Mouse (Mus musculus): ENCODE data around the gene Npy4r. TPM values are rescaled to one million over a fixed set of nuclear protein-coding genes. Genes with fewer than 3 reads are reported as not detected.

Gene Npy4r
- polyA plus RNA-seq, 1 experiment from 2014 or later = 0.21 TPM

GRCm38 (mm10) chr14:34154601-34155337, 2.5 kb upstream of the Npy4r start:
- Histone ChIP-seq H3K4me2 (no peak overlapping the region), H3K27ac (peak overlapping the region; percentile 22), H3K27me3 (peaks cover 6% of the 10 kb centered on the region; the same call in 1 of the 2 replicates), H3K9me3 (replicated peaks) (no peaks in the 10 kb centered on the region), H3K36me3 (no peaks in the 10 kb centered on the region), H3K9ac (no peak overlapping the region), H3K4me1 (peaks cover 31% of the 10 kb centered on the region), H3K4me3 (replicated peaks) (no peak overlapping the region)
- 47% methylated on average over 9 of the region's 9 CpGs for WGBS
- peak; percentile 62; the same call in 1 of the 2 replicates for ATAC-seq (replicated peaks; ENCODE audit: low FRiP score)

DNA sequence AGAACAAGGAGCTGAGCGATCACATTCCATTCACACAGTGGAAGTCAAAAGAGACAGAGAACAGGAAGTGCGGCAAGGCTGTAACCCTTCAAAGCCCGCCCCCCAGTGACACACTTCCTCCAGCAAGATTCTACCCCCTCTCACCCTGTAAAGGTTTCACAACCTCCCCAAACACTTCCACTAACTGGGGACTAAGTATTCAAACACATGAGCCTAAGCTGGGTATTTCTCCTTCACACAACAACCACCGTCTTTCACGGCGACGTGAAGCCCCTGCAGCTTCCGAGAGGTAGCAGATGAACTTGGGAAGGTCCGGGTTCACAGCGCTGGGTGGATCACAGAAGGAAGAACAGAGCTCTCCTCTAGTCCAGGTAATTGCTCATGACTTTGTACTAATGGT, 9.4 kb downstream of the Npy4r start:
- no peak for ATAC-seq (replicated peaks; ENCODE audit: low FRiP score)
- Histone ChIP-seq H3K4me3 (replicated peaks) (no peak overlapping the region), H3K4me1 (no peaks in the 10 kb centered on the region), H3K4me2 (no peak overlapping the region), H3K9me3 (replicated peaks) (no peaks in the 10 kb centered on the region), H3K36me3 (no peaks in the 10 kb centered on the region), H3K27me3 (no peaks in the 10 kb centered on the region), H3K9ac (no peak overlapping the region), H3K27ac (no peak overlapping the region)
- WGBS = 94% methylated on average over 10 of the region's 10 CpGs

DNA sequence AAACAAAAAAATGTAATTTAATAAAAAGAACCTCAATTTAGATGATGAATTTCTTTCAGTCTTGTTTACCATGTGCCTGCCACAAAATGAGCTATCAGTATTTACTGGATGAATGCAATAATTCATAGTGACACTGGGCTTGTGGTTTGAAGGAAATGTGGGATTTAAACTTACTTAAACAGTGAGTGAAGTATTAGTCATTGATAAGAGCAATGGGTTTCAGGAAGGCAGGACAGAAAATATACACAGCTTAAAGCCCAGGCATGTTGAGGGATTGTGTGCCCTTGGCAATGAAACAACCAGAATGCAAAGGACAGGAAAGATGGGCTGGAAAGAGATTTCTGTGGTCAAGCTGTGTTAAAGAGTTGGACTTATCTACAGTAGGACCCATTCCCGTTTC, 10.0 kb downstream of the Npy4r start:
- H3K9ac ChIP-seq = no peak overlapping the region
- H3K27ac ChIP-seq = no peak overlapping the region
- H3K4me1 ChIP-seq = no peaks in the 10 kb centered on the region
- H3K4me2 ChIP-seq = no peak overlapping the region
- H3K9me3 ChIP-seq (replicated peaks) = no peaks in the 10 kb centered on the region
- 79% methylated on average over 1 of the region's 1 CpGs for WGBS
- H3K36me3 ChIP-seq = no peaks in the 10 kb centered on the region
- H3K4me3 ChIP-seq (replicated peaks) = no peak overlapping the region
- H3K27me3 ChIP-seq = no peaks in the 10 kb centered on the region
- no peak for ATAC-seq (replicated peaks; ENCODE audit: low FRiP score)

DNA sequence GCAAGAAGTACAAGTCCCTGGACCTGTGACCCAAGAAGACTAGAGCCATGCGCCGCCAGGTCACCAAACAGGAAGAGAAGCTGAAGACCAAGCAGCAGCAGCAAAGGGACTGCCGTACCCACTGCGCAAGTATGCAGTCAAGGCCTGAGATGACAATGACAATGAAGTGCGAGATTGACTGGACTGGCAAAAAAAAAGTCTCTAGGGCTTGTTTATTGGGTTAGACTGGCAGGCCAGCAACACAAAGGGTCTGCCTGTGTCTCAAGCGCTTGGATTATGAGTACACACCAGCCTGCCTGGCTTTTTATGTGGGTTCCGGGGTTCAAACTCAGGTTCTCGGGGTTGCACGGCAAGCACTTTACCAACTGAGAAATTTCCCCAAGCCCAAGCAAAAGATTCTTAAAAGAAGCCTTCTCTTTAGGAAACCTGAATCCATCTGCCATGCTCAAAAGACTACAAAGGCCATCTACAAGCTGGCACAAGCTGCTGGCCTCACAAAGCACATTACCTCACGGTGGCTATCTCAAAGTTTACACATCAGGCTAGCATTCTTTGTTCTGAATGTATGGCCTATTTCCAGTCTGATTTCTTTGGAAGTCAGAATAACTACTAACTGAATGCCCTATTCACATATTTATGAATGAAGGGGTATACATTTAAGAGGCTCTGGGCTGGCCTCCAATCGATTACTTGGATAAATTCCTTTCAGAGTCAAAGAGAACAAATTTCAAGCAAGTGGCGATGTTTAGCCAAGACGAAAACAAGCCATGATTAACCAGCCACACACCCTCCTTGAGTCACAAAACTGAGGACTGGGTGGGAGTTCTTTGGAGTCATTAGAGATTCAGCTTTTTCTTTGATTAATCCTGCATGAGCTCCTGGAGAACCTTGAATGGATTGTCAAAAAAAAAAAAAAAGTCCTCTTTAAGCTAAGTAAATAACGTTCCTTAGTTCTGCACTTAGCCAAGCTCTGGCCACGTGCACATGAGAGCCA, 12.3 kb downstream of the Npy4r start:
- no peaks in the 10 kb centered on the region for H3K4me1 ChIP-seq
- no peak for ATAC-seq (replicated peaks; ENCODE audit: low FRiP score)
- H3K9me3 ChIP-seq (replicated peaks) = no peaks in the 10 kb centered on the region
- H3K4me2 ChIP-seq = no peak overlapping the region
- H3K9ac ChIP-seq = no peak overlapping the region
- H3K27me3 ChIP-seq = no peaks in the 10 kb centered on the region
- WGBS = 91% methylated on average over 15 of the region's 15 CpGs
- H3K27ac ChIP-seq = no peak overlapping the region
- H3K36me3 ChIP-seq = no peaks in the 10 kb centered on the region
- no peak overlapping the region for H3K4me3 ChIP-seq (replicated peaks)

GRCm38 (mm10) chr14:34135391-34135790, 16.9 kb downstream of the Npy4r start:
- no peak overlapping the region for H3K4me2 ChIP-seq

GRCm38 (mm10) chr14:34131216-34131615, 21.1 kb downstream of the Npy4r start:
- Histone ChIP-seq H3K4me2 (no peak overlapping the region), H3K9ac (no peak overlapping the region), H3K4me1 (no peaks in the 10 kb centered on the region), H3K4me3 (replicated peaks) (no peak overlapping the region), H3K36me3 (no peaks in the 10 kb centered on the region), H3K9me3 (replicated peaks) (no peaks in the 10 kb centered on the region), H3K27me3 (no peaks in the 10 kb centered on the region), H3K27ac (no peak overlapping the region)
- no peak for ATAC-seq (replicated peaks; ENCODE audit: low FRiP score)
- WGBS = 51% methylated on average over 6 of the region's 6 CpGs

More at GRCm38 (mm10) chr14:34135391-34135790, 16.9 kb downstream of the Npy4r start:
- Histone ChIP-seq H3K27ac (no peak overlapping the region), H3K4me1 (no peaks in the 10 kb centered on the region), H3K9me3 (replicated peaks) (no peaks in the 10 kb centered on the region), H3K4me3 (replicated peaks) (no peak overlapping the region), H3K9ac (no peak overlapping the region), H3K27me3 (no peaks in the 10 kb centered on the region), H3K36me3 (no peaks in the 10 kb centered on the region)
- ATAC-seq (replicated peaks; ENCODE audit: low FRiP score) = no peak

GRCm38 (mm10) chr14:34121691-34122090, 30.6 kb downstream of the Npy4r start:
- H3K9ac ChIP-seq = no peak overlapping the region
- no peak overlapping the region for H3K4me2 ChIP-seq
- H3K4me3 ChIP-seq (replicated peaks) = no peak overlapping the region
- no peak overlapping the region for H3K27ac ChIP-seq
- H3K36me3 ChIP-seq = no peaks in the 10 kb centered on the region
- no peaks in the 10 kb centered on the region for H3K27me3 ChIP-seq
- 95% methylated on average over 4 of the region's 4 CpGs for WGBS
- ATAC-seq (replicated peaks; ENCODE audit: low FRiP score) = no peak
- H3K4me1 ChIP-seq = peaks cover 27% of the 10 kb centered on the region
- no peaks in the 10 kb centered on the region for H3K9me3 ChIP-seq (replicated peaks)

DNA sequence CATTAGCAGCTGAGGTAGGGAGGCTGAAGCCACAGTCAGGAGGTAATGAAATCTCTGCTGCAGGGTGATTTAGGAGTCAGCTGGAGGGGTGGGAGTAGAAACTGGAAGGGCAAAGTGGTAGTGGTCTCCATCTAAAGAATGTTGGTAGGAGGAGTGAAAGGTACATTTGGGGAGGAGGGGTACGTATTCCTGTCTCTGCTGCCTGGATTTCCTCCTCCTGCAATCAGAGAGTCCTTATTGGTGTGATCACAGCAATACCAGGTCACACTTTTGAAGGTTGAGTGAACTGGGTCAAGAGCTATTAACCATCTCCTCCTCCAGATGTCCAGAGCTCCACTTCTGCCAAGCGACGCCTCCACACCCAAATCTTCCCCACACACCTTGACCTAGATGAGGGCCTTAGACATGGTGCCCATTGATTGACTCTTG, 31.4 kb downstream of the Npy4r start:
- 64% methylated on average over 3 of the region's 3 CpGs for WGBS
- Histone ChIP-seq H3K4me3 (replicated peaks) (no peak overlapping the region), H3K4me1 (peaks cover 27% of the 10 kb centered on the region), H3K9ac (no peak overlapping the region), H3K27ac (no peak overlapping the region), H3K36me3 (no peaks in the 10 kb centered on the region), H3K27me3 (no peaks in the 10 kb centered on the region), H3K9me3 (replicated peaks) (no peaks in the 10 kb centered on the region), H3K4me2 (no peak overlapping the region)
- ATAC-seq (replicated peaks; ENCODE audit: low FRiP score) = peak; percentile 79

DNA sequence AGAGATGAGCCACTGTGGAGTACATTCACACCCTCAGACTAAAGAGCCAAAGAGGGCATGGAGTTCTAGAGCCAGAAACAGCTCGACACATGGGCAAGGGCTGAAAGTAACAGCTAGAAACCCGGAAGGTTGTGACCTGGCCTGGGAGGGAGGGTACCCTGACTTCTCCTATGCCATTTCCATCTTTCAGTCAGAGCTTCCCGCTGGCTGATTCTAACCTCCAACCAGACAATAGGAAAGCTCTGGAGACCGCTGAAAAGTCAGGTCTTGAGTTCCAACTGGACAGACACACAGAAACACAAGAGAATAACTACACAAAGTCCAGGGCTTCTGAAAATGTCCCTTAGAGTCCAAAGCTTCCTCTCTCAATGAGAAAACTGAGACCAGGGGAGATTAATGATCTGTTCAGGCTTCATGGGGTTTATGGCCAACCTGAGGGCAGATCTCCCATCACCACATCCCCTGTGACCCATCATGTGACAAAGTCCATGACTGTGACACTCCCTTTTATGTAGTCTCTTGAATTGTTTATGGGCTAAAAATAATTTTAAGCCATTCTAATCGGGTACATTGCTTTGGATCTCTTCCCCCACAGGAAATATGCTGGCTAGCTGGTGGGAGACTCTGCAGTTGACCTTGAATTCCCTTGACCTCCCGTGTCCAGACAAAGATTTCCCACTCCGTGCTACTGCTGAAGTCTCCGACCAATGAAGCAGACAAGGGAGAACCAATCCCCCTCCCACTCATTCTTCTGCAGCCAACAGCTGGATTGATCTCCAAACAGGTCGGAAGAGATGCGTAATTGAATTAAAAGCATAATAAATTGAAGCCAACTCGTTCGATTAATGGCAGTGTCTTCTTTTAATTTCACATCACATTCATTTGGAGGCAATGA, 32.0 kb downstream of the Npy4r start:
- Histone ChIP-seq H3K4me3 (replicated peaks) (no peak overlapping the region), H3K36me3 (no peaks in the 10 kb centered on the region), H3K4me2 (no peak overlapping the region), H3K4me1 (peaks cover 27% of the 10 kb centered on the region), H3K27ac (peak overlapping the region; percentile 50; the same call in 1 of the 2 replicates), H3K9ac (no peak overlapping the region), H3K9me3 (replicated peaks) (no peaks in the 10 kb centered on the region), H3K27me3 (no peaks in the 10 kb centered on the region)
- 23% methylated on average over 12 of the region's 12 CpGs for WGBS
- peak; percentile 89 for ATAC-seq (replicated peaks; ENCODE audit: low FRiP score)

DNA sequence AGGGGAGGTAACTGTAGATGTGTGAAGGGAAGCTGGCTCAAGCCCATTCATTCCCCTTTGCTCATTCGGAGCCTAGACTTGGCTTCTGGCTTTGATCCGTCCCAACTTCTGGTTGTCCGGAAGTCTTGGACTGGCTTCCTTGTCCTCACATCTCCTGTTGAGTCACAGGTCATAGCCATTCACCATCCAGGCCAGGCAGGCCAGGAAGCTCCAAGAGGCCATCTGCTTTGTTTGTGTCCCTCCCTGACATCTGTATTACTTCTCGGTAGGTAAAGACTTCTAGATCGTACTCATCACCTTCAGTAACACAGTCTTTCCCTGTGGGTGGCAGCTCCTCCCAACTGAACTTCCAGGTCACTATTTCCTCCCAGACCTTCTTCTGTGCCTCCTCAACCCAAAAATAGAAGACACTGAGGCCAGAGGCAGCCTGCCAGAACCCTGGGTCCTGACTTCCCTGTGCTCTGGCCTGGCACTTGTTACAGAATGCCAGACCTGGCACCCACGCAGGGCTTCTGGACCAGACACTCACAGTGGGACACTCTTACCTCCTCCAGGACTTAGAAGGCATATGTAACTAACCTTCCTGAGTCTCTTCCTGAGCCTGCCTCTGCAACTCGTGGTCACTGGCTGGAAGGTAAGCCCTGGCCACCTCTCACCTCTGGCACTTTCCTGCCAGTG, 33.1 kb downstream of the Npy4r start:
- Histone ChIP-seq H3K4me2 (no peak overlapping the region), H3K4me1 (peaks cover 27% of the 10 kb centered on the region), H3K27ac (no peak overlapping the region), H3K4me3 (replicated peaks) (no peak overlapping the region), H3K27me3 (no peaks in the 10 kb centered on the region), H3K36me3 (no peaks in the 10 kb centered on the region), H3K9ac (no peak overlapping the region), H3K9me3 (replicated peaks) (no peaks in the 10 kb centered on the region)
- no peak for ATAC-seq (replicated peaks; ENCODE audit: low FRiP score)
- 62% methylated on average over 7 of the region's 7 CpGs for WGBS

GRCm38 (mm10) chr14:34114311-34114710, 38.0 kb downstream of the Npy4r start:
- peaks cover 7% of the 10 kb centered on the region for H3K4me1 ChIP-seq
- H3K9ac ChIP-seq = no peak overlapping the region
- H3K4me2 ChIP-seq = no peak overlapping the region
- WGBS = 83% methylated on average over 4 of the region's 4 CpGs
- H3K27me3 ChIP-seq = no peaks in the 10 kb centered on the region
- H3K27ac ChIP-seq = no peak overlapping the region
- H3K9me3 ChIP-seq (replicated peaks) = no peaks in the 10 kb centered on the region
- H3K36me3 ChIP-seq = no peaks in the 10 kb centered on the region
- no peak for ATAC-seq (replicated peaks; ENCODE audit: low FRiP score)
- H3K4me3 ChIP-seq (replicated peaks) = no peak overlapping the region
